Mouse (Mus musculus) urinary bladder, postnatal 10 days (tissue): ENCODE measurements around the gene Ubr2.

Experiments
- DNase-seq: peaks from one replicate; pipeline ENCODE4 v3.0.0; 2022; ENCODE audit warnings: low spot score

Gene Ubr2

DNA sequence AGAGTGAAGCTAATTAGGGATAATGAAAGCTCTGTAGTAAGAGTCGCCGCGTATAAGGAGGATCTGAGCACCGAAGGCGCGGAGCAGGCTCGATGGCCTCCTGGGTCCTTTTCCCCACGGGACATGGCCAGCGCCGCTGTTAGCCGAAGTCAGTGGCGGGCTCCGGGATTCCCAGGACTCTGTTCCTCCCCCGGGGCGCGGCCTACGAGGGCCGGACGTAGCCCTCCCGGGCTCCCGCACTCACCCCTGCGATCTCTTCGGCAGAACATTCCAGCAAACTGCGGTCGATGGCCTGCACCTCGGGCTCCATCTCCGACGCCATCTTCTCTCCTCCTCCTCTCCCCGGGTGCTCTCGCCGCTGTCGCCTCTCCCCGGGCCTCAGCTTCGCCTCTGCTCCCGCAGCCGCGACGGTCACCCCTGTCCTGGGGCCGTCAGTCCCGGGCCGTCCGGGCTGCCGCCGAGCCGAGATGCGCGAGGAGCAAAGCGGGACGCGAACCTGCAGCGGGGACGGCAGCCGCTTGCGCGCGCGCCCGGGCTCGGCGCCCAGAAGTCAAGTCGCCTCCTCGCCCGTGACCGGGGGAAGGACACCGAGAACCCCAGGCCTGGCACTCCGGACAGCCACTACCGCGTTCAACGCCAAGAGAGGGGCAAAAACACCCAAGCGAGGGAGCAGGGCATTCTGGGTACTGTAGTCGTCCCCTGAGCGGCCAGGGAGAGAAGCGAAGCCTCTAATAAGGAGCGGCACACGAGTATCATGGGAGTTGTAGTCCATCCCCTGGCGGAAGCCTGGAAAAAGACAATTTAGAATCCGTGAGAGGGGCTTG is at the start of gene Ubr2:
Gene Ubr2, minus strand, starts transcription at position 659 of the 824 bp plus-strand sequence.
- DNase-seq: peak; percentile 49

DNA sequence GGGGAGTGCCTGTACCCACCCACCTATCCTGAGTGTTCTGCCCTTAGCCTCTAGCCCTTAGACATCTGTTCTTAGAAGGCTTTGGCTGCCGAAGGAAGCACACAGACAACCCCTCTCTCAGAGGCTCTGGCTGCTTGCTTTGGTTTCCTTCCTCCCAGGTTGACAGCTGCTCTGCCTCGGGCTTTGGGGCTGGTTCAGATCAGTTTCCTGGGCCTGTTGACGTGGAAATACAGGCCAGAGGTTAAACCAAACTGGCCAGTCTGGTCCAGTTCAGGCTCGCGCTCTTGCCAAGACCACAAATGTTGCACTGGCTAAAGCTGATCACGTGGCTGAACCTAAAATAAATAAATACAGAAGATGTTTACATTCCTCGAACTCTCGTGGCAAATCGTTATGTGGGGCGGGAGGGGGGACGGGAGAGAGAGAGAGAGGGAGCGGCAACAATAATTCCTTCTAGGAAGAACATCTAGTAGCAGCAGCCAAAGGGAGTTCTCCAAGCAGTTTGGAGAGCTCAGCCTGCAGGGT is 49.5 kb upstream of the Ubr2 start:
- no peak for DNase-seq

DNA sequence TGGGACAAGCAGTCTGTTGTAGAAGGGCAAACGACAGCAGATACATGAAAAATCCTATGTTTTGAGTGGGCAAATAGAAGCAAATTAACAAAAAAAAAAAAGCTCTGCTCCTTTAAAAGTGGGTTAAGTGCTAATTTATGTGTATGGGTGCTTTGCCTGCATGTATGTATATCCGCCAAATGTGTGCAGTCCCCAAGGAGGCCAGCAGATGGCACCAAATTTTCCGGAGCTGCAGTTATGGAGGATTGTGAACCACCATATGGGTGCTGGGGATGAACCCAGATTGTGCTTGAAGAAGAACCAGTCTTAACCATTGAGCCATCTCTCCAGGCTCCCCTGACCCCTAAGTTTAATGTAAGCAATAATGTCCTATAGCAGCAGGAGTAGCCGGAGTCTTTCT is 47.6 kb upstream of the Ubr2 start:
- DNase-seq: no peak

DNA sequence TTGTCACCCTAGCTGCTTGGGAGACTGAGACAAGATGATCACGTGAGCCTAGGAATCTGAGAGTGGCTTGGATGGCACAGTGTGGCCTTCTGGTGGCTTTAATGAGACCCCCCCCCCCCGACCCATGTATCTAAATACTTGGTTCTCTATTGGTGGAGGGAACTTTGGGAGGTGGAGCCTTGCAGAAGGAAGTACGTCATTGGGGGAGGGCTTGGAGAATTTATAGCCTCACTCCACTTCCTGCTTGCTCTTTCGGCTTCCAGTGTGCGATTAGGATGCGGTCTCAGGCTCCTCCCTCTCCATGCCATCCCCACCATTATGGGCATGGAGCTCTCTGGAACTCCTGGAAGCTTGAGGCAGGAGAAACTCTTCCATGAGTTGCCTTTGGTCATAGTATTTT is 46.1 kb upstream of the Ubr2 start:
- DNase-seq: no peak

DNA sequence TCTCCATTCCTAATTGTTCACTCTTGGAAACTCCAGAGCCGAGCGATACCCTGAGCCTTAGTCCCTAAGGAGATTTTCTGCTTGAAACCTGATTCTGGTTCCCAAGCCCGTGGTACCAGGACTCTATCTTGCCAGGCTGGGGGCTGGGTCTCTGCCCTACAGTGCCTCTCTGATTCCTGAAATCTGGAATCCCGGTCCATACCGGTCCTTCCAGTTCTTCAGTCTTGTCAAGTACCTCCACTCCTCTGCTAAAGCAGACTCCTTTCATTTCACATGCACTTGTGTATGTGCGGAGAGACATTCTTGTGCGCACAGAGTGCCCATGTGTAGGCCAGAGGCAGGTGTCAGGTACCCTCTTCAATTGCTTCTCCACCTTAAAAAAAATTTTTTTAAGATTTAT is 44.8 kb upstream of the Ubr2 start:
- DNase-seq: no peak

DNA sequence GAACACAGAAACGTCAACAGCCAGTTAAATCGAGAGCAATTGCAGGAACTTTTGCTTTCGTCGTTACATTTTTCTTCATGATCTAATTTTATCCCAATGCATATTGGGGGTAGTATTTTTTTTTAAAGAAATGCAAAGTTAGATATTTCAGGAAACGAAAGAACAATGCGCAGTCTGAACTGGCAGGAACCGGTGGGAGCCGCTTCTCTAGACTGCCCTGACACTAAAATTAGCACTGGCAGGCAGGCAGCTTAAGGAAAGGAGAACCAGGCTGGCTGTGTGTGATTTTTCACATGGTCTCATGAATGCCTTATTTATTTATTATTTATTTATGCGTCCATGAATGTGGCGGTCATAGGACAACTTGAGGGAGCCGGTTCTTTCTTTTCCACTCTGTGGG is 44.3 kb upstream of the Ubr2 start:
- no peak for DNase-seq

DNA sequence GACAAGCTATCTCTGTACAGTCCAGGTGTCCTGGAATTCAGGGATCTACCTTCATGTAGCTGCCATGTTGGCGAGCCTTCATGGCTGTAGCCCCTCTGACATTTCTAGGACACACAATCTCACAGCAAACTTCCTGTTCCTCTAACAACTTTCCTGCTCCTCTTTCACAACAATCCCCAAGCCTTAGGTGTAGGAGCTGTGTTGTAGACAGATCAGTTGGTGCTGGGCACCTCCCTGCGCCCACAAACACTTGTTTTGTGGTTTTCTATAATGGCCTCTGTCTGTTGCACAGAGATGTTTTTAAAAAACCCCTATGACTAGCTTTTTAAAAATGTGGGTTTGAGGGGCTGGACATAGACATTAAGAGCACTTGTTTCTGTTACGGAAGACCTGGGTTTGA is 40.3 kb upstream of the Ubr2 start:
- no peak for DNase-seq

DNA sequence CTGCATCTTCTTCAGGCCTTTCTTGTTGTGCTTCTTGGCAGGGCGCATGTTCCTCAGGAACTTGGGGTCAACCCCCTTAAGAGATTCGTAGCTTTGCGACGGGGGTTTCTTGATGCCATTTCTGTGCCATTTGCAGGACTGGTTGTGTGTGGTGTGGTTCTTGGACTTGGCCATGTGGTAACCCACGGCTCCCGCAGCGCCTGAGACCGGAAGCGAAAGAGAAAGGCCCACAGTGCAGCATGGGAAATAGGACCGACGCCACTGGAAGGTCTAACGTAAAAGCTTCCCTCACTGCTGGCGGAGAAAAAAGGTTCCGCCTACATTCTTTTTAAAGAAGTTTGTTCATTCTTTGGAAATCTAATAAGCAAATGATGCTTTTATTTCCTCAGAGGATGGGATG is 32.5 kb upstream of the Ubr2 start:
- DNase-seq: no peak

DNA sequence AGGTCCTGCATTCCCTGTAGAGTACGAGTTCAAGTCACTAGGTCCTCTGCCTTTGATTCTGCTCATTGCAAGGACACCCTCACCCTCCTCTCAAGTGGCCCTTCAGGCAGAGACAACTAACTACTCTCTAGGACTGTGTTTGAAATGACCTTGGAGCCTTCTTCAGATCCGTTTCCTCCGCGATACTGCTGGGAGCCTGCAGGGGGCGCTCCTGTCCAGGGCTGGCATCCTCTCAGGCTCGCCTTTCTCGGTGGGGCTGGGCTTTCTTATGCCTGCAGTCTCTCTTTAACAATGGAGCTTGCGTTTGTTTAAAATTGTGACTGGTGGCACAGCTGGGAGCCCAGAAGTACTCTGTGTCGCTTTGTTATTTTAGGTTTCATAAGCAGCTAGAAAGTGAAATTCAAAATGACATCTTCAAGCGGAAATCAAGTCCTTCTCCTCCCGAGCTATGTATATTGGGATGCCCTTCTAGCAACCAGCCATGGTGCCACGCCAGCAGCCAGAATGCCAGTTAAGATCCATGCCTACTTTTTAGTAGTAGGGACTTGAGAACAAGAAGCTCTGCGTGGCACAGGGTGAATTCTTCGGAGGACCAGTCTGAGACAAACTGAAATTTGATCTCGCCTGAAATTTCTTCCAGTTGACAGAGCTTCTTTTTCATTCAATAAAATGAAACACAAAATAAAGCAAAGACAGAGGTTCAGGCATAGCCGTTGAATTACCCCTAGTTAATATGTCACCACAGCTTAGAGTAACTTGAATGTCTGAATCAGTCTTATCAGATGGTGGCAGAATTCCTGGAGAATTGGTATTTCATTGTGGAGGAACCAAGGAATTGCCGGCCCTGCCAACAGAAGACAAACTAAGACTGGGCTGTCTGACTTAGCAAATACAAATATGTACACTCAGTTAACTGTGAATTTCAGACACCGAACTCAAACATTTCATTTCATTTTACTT is 28.8 kb upstream of the Ubr2 start:
- DNase-seq: peak; percentile 63

DNA sequence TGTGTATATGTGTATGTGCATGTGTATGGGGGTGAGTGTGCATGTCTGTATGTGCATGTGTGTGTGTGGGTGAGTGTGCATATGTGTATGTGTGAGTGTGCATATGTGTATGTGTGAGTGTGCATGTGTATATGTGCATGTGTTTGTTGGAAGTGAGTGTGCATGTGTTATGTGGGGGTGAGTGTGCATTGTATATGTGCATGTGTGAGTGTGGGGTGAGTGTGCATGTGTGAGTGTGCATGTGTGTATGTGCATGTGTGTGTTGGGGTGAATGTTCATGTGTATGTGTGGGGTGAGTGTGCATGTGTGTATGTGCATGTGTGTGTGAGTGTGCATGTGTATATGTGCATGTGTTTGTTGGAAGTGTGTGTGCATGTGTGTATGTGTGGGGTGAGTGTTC is 24.2 kb upstream of the Ubr2 start:
- DNase-seq: no peak

DNA sequence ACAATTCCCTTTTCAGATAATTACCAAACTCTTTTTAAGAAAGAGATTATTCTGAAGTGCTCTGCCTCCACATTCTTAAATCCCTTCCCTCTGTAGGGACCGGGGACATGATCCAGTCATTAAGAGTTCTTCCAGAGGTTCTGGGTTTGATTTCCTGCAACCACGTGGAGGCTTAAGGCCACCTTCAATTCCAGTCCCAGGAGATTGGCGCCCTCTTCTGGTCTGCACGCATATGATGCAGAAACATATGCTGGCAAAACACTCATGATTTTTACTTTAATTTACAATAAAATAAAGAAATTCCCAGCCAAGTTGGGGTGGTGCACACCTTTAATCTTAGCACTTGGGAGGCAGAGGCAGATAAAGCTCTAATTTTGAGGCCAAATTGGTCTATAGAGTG is 23.3 kb upstream of the Ubr2 start:
- no peak for DNase-seq

DNA sequence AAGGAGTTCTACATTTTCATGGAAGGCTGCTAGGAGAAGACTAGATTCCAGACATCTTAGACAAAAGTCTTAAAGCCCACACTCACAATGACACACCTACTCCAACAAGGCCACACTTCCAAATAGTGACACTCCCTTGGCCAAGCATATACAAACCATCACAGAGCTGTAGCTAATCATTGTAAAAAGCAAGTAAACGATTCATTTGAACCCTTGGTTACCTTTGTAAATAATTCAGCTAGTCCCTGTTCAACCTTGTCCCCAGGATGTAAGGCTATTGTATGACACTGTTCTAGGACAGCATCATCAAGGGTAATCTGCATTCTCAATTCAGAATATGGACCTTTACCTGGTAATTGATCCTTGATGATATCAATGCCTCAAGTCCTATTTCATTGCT is 14.4 kb upstream of the Ubr2 start:
- no peak for DNase-seq

DNA sequence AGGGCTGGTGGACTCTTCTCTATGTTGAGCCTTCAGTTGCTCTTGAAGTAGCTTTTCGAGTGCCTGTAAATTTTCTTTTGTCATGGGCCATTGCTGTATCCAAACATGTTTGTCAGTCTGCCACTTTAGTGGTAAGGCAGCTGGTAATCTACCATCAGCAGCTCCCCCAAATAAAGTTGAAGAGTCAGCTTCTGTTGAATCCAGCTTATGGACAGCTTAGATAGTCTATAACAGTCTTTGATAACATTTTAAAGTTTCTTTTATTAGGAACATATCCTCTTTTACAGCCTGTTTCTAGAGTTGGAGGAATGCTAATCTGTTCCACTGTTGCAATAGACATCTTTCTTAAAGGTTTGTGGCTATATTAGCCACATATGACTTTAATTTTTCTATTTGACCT is 13.0 kb upstream of the Ubr2 start:
- no peak for DNase-seq

DNA sequence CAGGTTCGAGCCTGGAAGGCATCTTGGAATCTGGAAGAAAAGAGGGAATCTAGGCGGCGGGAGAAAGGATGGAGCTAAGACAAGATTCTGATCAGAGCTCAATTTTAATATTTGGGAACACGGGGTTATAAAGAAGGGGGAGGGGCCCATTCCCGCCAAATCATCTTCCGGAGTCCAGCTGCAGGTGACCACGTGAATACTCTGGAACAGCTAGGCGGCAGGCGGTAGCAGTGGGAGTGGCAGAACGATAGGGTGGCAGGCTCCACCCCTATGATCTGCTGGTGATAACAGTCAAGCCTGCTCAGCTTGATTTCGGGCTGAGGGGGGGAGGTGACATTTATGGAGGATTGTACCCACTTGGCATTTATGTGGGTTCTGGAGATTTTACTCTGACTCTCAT is 2.5 kb upstream of the Ubr2 start:
- no peak for DNase-seq

DNA sequence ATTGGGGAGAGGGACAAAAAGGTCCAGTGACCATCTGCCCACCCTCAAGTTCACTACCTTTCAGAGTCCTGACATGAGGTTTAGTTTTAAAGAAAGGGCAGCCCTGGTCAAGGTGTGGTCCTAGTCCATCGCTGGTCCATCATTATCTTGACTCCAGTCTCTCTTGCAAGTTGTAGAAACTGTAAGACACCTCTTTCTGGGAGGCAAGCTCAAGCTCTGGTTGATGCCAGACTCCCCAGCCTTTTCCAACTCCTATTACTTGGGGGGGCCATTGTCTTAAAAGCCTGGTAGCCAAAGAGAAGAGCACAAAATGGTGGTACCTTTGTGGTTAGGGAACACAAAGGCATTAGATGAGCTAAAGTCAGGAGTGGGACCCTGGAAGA is 1.3 kb upstream of the Ubr2 start:
- no peak for DNase-seq

DNA sequence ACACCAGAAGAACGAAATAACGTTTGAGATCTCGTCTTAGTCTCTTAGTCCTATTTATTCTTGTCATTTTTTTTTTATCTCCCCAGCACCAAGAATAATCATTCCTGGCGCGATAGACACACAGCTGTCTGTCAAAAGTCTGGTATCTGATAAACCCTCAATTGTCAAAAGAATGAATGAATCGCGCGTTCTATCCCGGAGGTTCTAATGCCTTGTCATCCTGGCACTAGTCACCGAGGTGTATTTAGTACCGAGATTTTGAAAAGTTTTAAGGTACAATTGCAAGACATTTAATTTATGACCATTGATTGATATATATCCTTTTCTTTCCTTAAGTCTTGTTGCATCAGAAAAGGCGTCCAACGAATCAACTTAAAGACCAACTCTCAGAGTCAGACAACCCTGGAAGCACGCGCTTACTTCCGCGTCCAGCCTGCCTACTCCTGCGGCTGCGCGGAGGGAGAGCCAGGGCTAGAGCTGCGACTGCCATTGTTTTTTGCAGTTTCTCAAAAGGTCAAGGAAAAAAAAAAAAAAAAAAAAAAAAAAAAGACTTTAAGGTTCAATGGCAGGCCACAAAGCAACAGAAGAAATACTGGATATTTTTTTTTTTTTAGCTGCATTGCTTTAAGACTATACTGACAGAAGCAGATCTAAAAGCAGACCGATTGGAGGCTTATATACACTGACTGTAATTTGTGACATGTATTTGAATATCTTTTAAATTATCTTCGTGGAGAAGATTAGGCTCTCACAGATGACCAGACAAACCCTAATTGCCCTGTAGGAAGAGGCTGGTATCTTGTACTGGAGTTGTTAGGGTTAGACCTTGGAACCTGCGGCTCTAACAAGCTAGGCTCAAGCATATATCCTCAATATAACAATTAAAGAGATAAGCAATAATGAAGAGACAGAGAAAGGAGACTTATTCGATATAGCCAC is 635 bp upstream of the Ubr2 start:
- no peak for DNase-seq

DNA sequence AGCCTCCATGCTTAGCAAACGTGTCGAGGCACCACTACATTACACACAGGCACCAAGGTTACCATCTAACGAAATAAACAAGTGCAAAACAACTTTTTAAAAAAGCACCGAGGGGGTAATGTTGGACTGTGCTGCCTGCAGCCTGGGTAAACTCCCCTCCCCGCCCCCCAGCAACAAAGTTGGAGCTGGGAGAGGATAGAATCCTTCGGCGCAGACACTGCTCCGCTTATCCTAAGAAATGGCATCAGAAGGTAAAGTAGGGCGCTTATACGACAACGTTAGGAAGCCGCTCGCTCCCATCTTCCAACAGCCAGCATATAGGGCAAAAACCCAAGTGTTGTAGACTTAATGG is 834 bp downstream of the Ubr2 start:
- DNase-seq: no peak

DNA sequence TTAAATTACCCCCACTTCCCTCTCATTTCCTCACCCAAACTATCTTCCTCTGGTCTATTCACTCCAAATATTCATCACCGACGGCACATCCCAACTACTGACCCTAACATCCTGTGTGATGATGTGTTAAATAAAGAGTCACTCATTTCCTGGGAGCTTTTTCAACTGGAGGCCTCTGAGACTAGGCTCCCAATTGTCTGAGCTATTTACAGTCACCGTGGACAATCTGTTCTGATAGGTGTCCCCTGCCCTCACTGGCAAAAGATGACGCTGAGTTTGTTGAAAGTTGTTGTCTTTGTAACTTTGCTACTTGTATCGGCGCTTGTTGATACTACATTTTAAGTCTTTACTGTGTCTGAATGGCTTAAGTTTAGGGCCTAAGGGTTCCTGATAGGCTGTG is 1.3 kb downstream of the Ubr2 start:
- no peak for DNase-seq

DNA sequence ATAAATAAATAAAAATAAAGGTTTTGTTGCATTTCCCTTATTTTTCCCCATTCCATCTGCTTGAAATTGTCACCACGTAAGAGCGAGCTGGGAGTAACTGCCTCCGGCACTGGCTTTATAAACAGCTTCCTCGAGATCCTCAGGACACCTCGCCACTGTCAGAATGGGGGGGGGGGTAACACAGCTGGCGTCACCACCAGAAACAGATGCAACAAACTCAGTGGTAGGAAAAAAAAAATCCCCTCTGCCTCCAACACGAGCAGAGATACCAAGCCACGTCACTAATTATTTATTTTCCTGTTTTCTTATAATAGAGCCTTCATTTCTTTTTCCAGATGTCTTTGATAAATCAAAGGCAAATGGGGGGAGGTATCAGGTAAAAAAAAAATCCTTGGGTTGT is 1.9 kb downstream of the Ubr2 start:
- DNase-seq: no peak

DNA sequence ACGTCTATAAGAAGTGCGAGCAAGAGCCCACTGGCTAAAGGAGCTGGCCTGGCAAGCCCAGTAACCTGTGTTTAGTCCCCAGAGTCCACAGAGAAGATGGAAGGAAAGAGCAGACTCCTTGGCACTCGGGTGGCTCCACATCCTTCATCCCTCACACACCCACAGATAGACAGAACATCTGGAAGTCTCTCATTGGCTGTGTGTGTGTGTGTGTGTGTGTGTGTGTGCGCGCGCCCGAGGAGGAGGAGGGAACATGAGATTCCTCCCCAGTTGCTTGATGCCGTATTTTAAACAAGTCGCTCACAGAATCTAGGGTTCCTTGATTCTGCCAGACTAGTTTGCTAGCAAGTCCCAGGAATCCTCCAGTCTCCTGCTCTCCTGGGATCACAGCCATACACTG is 3.6 kb downstream of the Ubr2 start:
- no peak for DNase-seq

DNA sequence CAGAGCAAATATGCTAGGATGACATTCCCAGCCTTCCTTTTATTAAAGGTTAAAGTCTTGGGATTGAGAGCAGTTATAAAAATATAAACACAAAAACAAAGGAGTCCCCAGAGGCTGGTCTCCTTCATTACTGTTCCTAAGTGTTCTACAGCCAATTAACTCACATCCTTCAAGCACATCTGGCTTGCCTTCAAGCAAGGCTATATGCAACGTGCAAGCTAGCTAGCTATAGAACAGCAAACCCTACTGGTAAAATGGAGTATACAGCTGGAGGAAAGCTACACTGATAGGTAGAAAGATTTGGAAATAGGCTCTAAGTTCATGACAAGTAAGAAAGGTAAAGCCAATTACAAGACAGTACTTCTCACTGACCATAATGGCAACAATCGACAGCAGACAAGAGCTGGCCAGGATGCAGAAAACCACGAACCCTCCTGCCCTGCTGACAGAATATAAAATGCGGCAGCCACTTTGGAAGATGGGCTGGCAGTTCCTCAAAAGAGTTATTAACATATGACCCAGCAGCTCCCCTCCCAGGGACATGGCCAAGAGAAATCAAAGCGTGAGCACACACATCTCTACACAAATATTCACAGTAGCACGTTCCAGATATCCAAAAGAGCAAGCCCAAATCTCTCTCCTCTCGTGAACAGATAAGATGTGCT is 4.5 kb downstream of the Ubr2 start:
- no peak for DNase-seq

DNA sequence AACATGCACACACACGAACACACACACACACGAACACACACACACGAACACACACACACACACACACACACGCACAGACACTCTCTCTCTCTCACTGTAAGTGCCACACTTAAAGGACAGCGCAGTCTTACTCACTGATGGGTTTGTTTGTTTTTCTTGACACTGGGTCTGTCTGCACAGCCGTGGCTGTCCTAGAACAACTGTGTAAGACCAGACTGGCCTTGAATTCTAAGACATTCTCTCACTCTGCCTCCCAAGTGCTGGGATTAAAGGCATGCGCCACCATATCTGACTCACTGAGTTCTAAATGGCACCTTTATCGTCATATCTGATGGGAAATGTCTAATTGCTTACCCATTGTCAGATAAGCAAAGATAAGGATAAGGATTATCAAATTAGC is 7.1 kb downstream of the Ubr2 start:
- DNase-seq: no peak
